Mouse (Mus musculus) embryonic fibroblast, embryonic 13.5 days (primary cell): ENCODE results near the gene Pofut2. TPM values are rescaled to one million over a fixed set of nuclear protein-coding genes. Genes with fewer than 3 reads are reported as not detected.

Experiments used
- H3K27ac ChIP-seq: 2 replicates; pipeline ENCODE4 v1.5.1; 2012; ENCODE audit warnings: low read length, control low read depth, inconsistent platforms; ENCODE audit not compliant: insufficient read depth
- H3K4me1 ChIP-seq: 2 replicates; pipeline ENCODE4 v1.6.1; 2011; ENCODE audit warnings: low read length; ENCODE audit not compliant: control insufficient read depth, insufficient read depth
- H3K4me3 ChIP-seq: 2 replicates; pipeline ENCODE4 v1.5.1; 2011; ENCODE audit warnings: mild to moderate bottlenecking, control low read depth, low read length; ENCODE audit not compliant: insufficient read depth
- CTCF ChIP-seq: IDR thresholded peaks from 2 replicates; pipeline ENCODE4 v1.5.1; 2011; ENCODE audit warnings: mild to moderate bottlenecking, control low read depth, low read length, moderate library complexity, borderline replicate concordance; ENCODE audit not compliant: insufficient read depth
- POLR2A ChIP-seq: IDR thresholded peaks from 2 replicates; pipeline ENCODE4 v1.6.1; 2011; ENCODE audit warnings: low read depth, mild to moderate bottlenecking, control low read depth, low read length, moderate library complexity
- polyA plus RNA-seq: library from polyadenylated mRNA; stranded (reverse); fragments of >200 nt; gene quantifications from 2 replicates; pipeline ENCODE4 v1.2.4, GENCODE M21; 2011; ENCODE audit warnings: low read depth; ENCODE audit not compliant: missing spikeins, insufficient read length

Gene Pofut2
- polyA plus RNA-seq, 1 experiment, result 91.4 TPM

- no peak overlapping the region for H3K4me3 ChIP-seq
- no peak for TF ChIP-seq CTCF
- no peak for TF ChIP-seq POLR2A
- H3K27ac ChIP-seq, result no peak overlapping the region
- no peaks in the 10 kb centered on the region for H3K4me1 ChIP-seq
Measured at GRCm38 (mm10) chr10:77288639-77289195, 29.7 kb downstream of the Pofut2 start.

- TF ChIP-seq POLR2A (no peak), CTCF (no peak)
- H3K4me1 ChIP-seq, result no peaks in the 10 kb centered on the region
- no peak overlapping the region for H3K27ac ChIP-seq
- H3K4me3 ChIP-seq, result no peak overlapping the region
Measured at GRCm38 (mm10) chr10:77289559-77289958, 30.5 kb downstream of the Pofut2 start.

- no peak overlapping the region for H3K4me3 ChIP-seq
- TF ChIP-seq CTCF (no peak), POLR2A (no peak)
- H3K4me1 ChIP-seq, result no peaks in the 10 kb centered on the region
- no peak overlapping the region for H3K27ac ChIP-seq
Measured at GRCm38 (mm10) chr10:77290624-77291366, 31.8 kb downstream of the Pofut2 start.

GRCm38 (mm10) chr10:77294691-77295090 is 35.7 kb downstream of the Pofut2 start:
- TF ChIP-seq CTCF (no peak), POLR2A (no peak)
- Histone ChIP-seq H3K27ac (no peak overlapping the region), H3K4me1 (no peaks in the 10 kb centered on the region), H3K4me3 (no peak overlapping the region)

- H3K4me3 ChIP-seq, result no peak overlapping the region
- no peak for TF ChIP-seq CTCF
- TF ChIP-seq POLR2A, result no peak
- H3K4me1 ChIP-seq, result no peaks in the 10 kb centered on the region
- no peak overlapping the region for H3K27ac ChIP-seq
Measured at GRCm38 (mm10) chr10:77298621-77299020, 39.6 kb downstream of the Pofut2 start.

- Histone ChIP-seq H3K4me1 (no peaks in the 10 kb centered on the region), H3K4me3 (no peak overlapping the region), H3K27ac (no peak overlapping the region)
- no peak for TF ChIP-seq POLR2A
- TF ChIP-seq CTCF, result no peak
Measured at GRCm38 (mm10) chr10:77299194-77299593, 40.2 kb downstream of the Pofut2 start.

GRCm38 (mm10) chr10:77300237-77300933 is 41.4 kb downstream of the Pofut2 start:
- Histone ChIP-seq H3K4me3 (no peak overlapping the region), H3K4me1 (no peaks in the 10 kb centered on the region), H3K27ac (no peak overlapping the region)
- TF ChIP-seq POLR2A (no peak), CTCF (no peak)

GRCm38 (mm10) chr10:77300934-77301297 is 41.9 kb downstream of the Pofut2 start:
- no peak overlapping the region for H3K4me3 ChIP-seq
- no peak for TF ChIP-seq POLR2A
- TF ChIP-seq CTCF, result no peak
- H3K4me1 ChIP-seq, result no peaks in the 10 kb centered on the region
- no peak overlapping the region for H3K27ac ChIP-seq

GRCm38 (mm10) chr10:77304362-77304761 is 45.3 kb downstream of the Pofut2 start:
- no peak for TF ChIP-seq CTCF
- TF ChIP-seq POLR2A, result no peak
- Histone ChIP-seq H3K4me3 (no peak overlapping the region), H3K27ac (no peak overlapping the region), H3K4me1 (no peaks in the 10 kb centered on the region)
